Mouse (Mus musculus): ENCODE measurements at regions not wholly inside any gene's neighbourhood (a gene's known extent, or its start where the extent isn't known, plus 50 kb on each side); places are given as distances from the start of the nearest gene placed in this dataset.
A peak's percentile ranks its signal among the peaks of the same experiment; 100 is the strongest.
"Not testable (repeated sequence)": the region's sequence is repeated elsewhere in the genome, so short reads cannot be mapped to it uniquely, and the experiment has no call there.

GRCm38 (mm10) chr17:66206074-66206473, 82.8 kb downstream of the Ddx11 start:
- 90% methylated on average over 2 of the region's 2 CpGs for WGBS
- H3K4me1 ChIP-seq (ENCODE audit: insufficient read depth, low read length) = no peaks in the 10 kb centered on the region
- H3K4me3 ChIP-seq (ENCODE audit: low read length) = no peak overlapping the region

DNA sequence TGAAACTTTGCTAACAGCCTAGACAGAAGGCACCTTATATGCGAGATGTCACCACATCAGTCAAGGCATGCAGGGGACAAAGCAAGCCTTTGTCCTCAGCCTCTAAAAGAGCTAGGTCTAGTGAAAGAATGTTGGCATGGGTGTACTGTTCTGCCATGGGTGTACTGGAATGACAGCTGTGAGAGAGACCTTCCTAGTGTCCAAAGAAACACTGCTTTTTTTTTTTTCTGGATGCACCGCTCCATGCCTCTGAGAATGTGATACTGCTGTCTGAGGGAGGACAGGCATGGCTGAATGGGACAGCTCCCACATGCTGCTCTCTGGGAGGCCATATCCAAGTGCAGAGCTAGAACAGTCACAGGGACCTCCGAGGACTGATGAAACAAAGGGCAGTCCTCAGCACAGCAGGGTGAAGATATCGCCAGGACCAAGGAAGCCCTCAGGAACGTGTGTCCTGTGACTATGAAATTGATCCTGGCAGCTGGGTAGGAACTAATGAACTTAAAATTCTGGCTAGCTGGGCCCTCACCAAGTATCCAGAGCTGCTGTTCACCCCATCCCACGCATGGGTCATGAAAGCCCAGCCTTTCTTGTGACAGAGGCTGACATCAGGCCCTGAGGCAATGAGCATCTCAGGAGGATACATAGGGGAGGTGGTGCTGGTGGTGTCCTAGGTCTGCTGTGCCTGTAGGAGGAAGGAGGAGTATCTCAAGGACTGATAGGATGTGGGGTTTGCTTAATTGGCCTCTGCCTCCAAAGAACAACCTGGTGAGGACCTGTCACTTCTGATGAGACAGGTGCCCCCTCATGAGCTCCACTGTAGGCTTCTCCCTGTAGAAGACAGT, 84.6 kb downstream of the Ddx11 start:
- 45% methylated on average over 6 of the region's 6 CpGs for WGBS

More at GRCm38 (mm10) chr17:66206074-66206473, 82.8 kb downstream of the Ddx11 start:
- Histone ChIP-seq H3K27ac (ENCODE audit: low read length) (no peak overlapping the region), H3K27me3 (ENCODE audit: insufficient read depth, low read length) (no peaks in the 10 kb centered on the region), H3K9ac (replicated peaks; ENCODE audit: low read length) (no peak overlapping the region), H3K9me3 (ENCODE audit: low read length) (no peaks in the 10 kb centered on the region), H3K4me2 (replicated peaks; ENCODE audit: low read depth, low read length) (no peak overlapping the region), H3K36me3 (ENCODE audit: insufficient read depth, low read length) (no peaks in the 10 kb centered on the region)
- ATAC-seq (ENCODE audit: low FRiP score, low TSS enrichment) = no peak

DNA sequence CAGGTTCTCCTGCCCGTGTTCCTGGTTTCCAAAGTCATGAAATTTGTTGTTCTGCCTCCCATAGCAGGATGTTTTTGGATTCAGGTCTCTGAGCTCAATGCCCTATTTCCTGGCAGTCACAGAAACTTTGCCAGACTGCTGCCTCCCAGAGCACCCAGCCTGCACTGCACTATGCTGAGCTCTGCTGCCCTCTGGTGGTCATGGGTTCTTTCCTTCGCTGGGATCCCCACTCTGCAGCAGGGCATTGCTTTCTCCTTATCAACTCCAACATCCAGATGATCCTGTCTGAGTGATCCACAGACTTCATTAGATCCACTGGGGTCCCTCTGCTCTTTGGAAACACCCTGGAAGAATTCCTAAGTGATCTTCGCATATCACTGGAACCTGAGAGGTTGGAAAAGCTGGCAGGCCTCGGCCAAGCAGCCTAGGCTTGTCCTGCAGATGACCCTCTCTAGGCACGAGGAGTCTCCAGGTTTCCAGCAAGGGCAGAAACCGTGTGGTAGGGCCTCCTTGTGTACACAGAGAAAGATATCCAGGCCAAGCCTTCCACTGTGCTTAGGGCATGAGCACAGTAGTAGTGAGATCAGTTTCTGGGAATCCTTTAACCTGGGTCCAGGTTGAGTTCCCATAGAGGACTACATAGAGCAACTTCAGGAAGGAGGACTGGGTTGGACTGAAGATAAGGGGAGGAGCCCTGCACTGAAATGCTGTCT, 85.6 kb downstream of the Ddx11 start:
- peak; percentile 76 for ATAC-seq (ENCODE audit: low FRiP score, low TSS enrichment)
- 30% methylated on average over 3 of the region's 6 CpGs for WGBS
- not testable (repeated sequence) for H3K27me3 ChIP-seq (ENCODE audit: insufficient read depth, low read length); H3K9me3 ChIP-seq (ENCODE audit: low read length); H3K4me2 ChIP-seq (replicated peaks; ENCODE audit: low read depth, low read length); H3K36me3 ChIP-seq (ENCODE audit: insufficient read depth, low read length); H3K4me3 ChIP-seq (ENCODE audit: low read length); H3K27ac ChIP-seq (ENCODE audit: low read length); H3K9ac ChIP-seq (replicated peaks; ENCODE audit: low read length); H3K4me1 ChIP-seq (ENCODE audit: insufficient read depth, low read length)

More for the DNA sequence above, 84.6 kb downstream of the Ddx11 start:
- H3K4me2 ChIP-seq (replicated peaks; ENCODE audit: low read depth, low read length); H3K27me3 ChIP-seq (ENCODE audit: insufficient read depth, low read length); H3K36me3 ChIP-seq (ENCODE audit: insufficient read depth, low read length); H3K9ac ChIP-seq (replicated peaks; ENCODE audit: low read length); H3K27ac ChIP-seq (ENCODE audit: low read length); H3K4me3 ChIP-seq (ENCODE audit: low read length); H3K9me3 ChIP-seq (ENCODE audit: low read length); H3K4me1 ChIP-seq (ENCODE audit: insufficient read depth, low read length): not testable (repeated sequence)
- peak; percentile 68 for ATAC-seq (ENCODE audit: low FRiP score, low TSS enrichment)

GRCm38 (mm10) chr17:66211561-66211960, 88.2 kb downstream of the Ddx11 start:
- no peak overlapping the region for H3K4me2 ChIP-seq (replicated peaks; ENCODE audit: low read depth, low read length)
- 88% methylated on average over 7 of the region's 7 CpGs for WGBS
- H3K36me3 ChIP-seq (ENCODE audit: insufficient read depth, low read length) = no peaks in the 10 kb centered on the region
- no peak for ATAC-seq (ENCODE audit: low FRiP score, low TSS enrichment)
- no peak overlapping the region for H3K27ac ChIP-seq (ENCODE audit: low read length)
- no peak overlapping the region for H3K4me3 ChIP-seq (ENCODE audit: low read length)
- no peaks in the 10 kb centered on the region for H3K27me3 ChIP-seq (ENCODE audit: insufficient read depth, low read length)
- H3K9me3 ChIP-seq (ENCODE audit: low read length) = no peaks in the 10 kb centered on the region
- H3K4me1 ChIP-seq (ENCODE audit: insufficient read depth, low read length) = no peaks in the 10 kb centered on the region
- no peak overlapping the region for H3K9ac ChIP-seq (replicated peaks; ENCODE audit: low read length)

- no peaks in the 10 kb centered on the region for H3K27me3 ChIP-seq (ENCODE audit: insufficient read depth, low read length)
- H3K4me3 ChIP-seq (ENCODE audit: low read length) = no peak overlapping the region
- H3K36me3 ChIP-seq (ENCODE audit: insufficient read depth, low read length) = no peaks in the 10 kb centered on the region
- no peaks in the 10 kb centered on the region for H3K4me1 ChIP-seq (ENCODE audit: insufficient read depth, low read length)
- no peak overlapping the region for H3K4me2 ChIP-seq (replicated peaks; ENCODE audit: low read depth, low read length)
- no peak overlapping the region for H3K9ac ChIP-seq (replicated peaks; ENCODE audit: low read length)
- no peak for ATAC-seq (ENCODE audit: low FRiP score, low TSS enrichment)
- WGBS = 89% methylated on average over 9 of the region's 9 CpGs
- no peaks in the 10 kb centered on the region for H3K9me3 ChIP-seq (ENCODE audit: low read length)
- no peak overlapping the region for H3K27ac ChIP-seq (ENCODE audit: low read length)
These were observed 89.3 kb downstream of the Ddx11 start for GRCm38 (mm10) chr17:66212616-66213015.

DNA sequence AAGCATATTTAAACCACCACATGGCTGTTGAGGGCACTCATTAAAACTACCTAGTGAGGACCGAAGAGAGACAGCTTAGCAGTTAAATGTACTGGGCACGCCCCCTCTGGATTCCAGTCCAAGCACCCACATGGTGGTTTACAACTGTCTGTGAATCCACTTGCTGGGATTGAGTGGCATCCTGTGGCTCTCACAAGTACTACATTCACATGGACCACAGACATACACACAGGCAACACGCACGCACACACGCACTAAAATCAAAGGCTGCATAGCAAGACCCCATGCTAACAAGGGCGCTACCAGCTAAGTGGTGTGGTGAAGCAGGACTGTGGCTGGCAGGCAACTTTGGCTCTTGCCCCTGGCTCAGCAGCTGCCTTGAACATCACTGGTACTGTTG, 95.0 kb downstream of the Ddx11 start:
- Histone ChIP-seq H3K4me1 (ENCODE audit: insufficient read depth, low read length) (peaks cover 5% of the 10 kb centered on the region; the same call in 1 of the 2 replicates), H3K36me3 (ENCODE audit: insufficient read depth, low read length) (no peaks in the 10 kb centered on the region), H3K27ac (ENCODE audit: low read length) (no peak overlapping the region), H3K9ac (replicated peaks; ENCODE audit: low read length) (no peak overlapping the region), H3K27me3 (ENCODE audit: insufficient read depth, low read length) (no peaks in the 10 kb centered on the region), H3K4me2 (replicated peaks; ENCODE audit: low read depth, low read length) (no peak overlapping the region), H3K9me3 (ENCODE audit: low read length) (no peaks in the 10 kb centered on the region), H3K4me3 (ENCODE audit: low read length) (no peak overlapping the region)
- ATAC-seq (ENCODE audit: low FRiP score, low TSS enrichment) = no peak
- 94% methylated on average over 6 of the region's 6 CpGs for WGBS

GRCm38 (mm10) chr17:66219669-66220435, 96.5 kb downstream of the Ddx11 start:
- Histone ChIP-seq H3K4me1 (ENCODE audit: insufficient read depth, low read length) (peaks cover 12% of the 10 kb centered on the region), H3K9ac (replicated peaks; ENCODE audit: low read length) (no peak overlapping the region), H3K4me3 (ENCODE audit: low read length) (no peak overlapping the region), H3K36me3 (ENCODE audit: insufficient read depth, low read length) (no peaks in the 10 kb centered on the region), H3K27ac (ENCODE audit: low read length) (no peak overlapping the region), H3K27me3 (ENCODE audit: insufficient read depth, low read length) (no peaks in the 10 kb centered on the region), H3K4me2 (replicated peaks; ENCODE audit: low read depth, low read length) (no peak overlapping the region), H3K9me3 (ENCODE audit: low read length) (no peaks in the 10 kb centered on the region)
- no peak for ATAC-seq (ENCODE audit: low FRiP score, low TSS enrichment)
- 55% methylated on average over 16 of the region's 16 CpGs for WGBS

GRCm38 (mm10) chr17:66221256-66221655, 97.9 kb downstream of the Ddx11 start:
- H3K4me3 ChIP-seq (ENCODE audit: low read length) = no peak overlapping the region
- no peaks in the 10 kb centered on the region for H3K9me3 ChIP-seq (ENCODE audit: low read length)
- H3K27ac ChIP-seq (ENCODE audit: low read length) = no peak overlapping the region
- H3K4me2 ChIP-seq (replicated peaks; ENCODE audit: low read depth, low read length) = no peak overlapping the region
- no peaks in the 10 kb centered on the region for H3K27me3 ChIP-seq (ENCODE audit: insufficient read depth, low read length)
- ATAC-seq (ENCODE audit: low FRiP score, low TSS enrichment) = peak; percentile 55; the same call in 1 of the 2 replicates
- H3K36me3 ChIP-seq (ENCODE audit: insufficient read depth, low read length) = no peaks in the 10 kb centered on the region
- H3K9ac ChIP-seq (replicated peaks; ENCODE audit: low read length) = no peak overlapping the region
- WGBS = 5% methylated on average over 8 of the region's 8 CpGs
- peaks cover 12% of the 10 kb centered on the region for H3K4me1 ChIP-seq (ENCODE audit: insufficient read depth, low read length)

GRCm38 (mm10) chr17:66223711-66224110, 100.4 kb downstream of the Ddx11 start:
- H3K9me3 ChIP-seq (ENCODE audit: low read length) = no peaks in the 10 kb centered on the region
- no peak overlapping the region for H3K9ac ChIP-seq (replicated peaks; ENCODE audit: low read length)
- no peaks in the 10 kb centered on the region for H3K36me3 ChIP-seq (ENCODE audit: insufficient read depth, low read length)
- peaks cover 12% of the 10 kb centered on the region for H3K4me1 ChIP-seq (ENCODE audit: insufficient read depth, low read length)
- no peaks in the 10 kb centered on the region for H3K27me3 ChIP-seq (ENCODE audit: insufficient read depth, low read length)
- no peak overlapping the region for H3K4me2 ChIP-seq (replicated peaks; ENCODE audit: low read depth, low read length)
- no peak overlapping the region for H3K27ac ChIP-seq (ENCODE audit: low read length)
- 89% methylated on average over 13 of the region's 13 CpGs for WGBS
- H3K4me3 ChIP-seq (ENCODE audit: low read length) = no peak overlapping the region
- no peak for ATAC-seq (ENCODE audit: low FRiP score, low TSS enrichment)

All from kidney, embryonic 16.5 days (tissue).